ENCODE assay signal across 26 mouse cellular contexts in genomic region chr19:33178367-33178766, GRCm38 (mm10).
"Had no signal": no experiment of that assay in that cellular context is flagged by ENCODE, and none has a peak within 500 bp of the region (broad histone marks: within the 10 kb centered on the region; RNA-seq: fewer than 3 reads in every experiment).

No protein-coding gene starts in this region.

- H3K27me3 ChIP-seq: heart, embryonic 12.5 days; hindbrain, embryonic 12.5 days; hindbrain, embryonic 15.5 days; kidney, embryonic 15.5 days; liver, embryonic 13.5 days; liver, embryonic 15.5 days had no signal

- H3K27ac ChIP-seq: heart, embryonic 10.5 days; hindbrain, embryonic 10.5 days; hindbrain, embryonic 12.5 days; hindbrain, embryonic 15.5 days; hindbrain, postnatal 0 days; kidney, embryonic 15.5 days; kidney, postnatal 0 days; limb, embryonic 10.5 days; limb, embryonic 12.5 days; liver, embryonic 13.5 days; liver, embryonic 15.5 days had no signal

- H3K36me3 ChIP-seq: heart, embryonic 10.5 days; heart, embryonic 12.5 days; hindbrain, embryonic 10.5 days; hindbrain, embryonic 12.5 days; hindbrain, embryonic 15.5 days; kidney, embryonic 15.5 days; limb, embryonic 10.5 days; limb, embryonic 12.5 days; liver, embryonic 13.5 days; liver, embryonic 15.5 days had no signal

- H3K4me1 ChIP-seq: heart, embryonic 12.5 days; hindbrain, embryonic 12.5 days; hindbrain, embryonic 15.5 days; kidney, embryonic 15.5 days; limb, embryonic 12.5 days; liver, embryonic 13.5 days; liver, embryonic 15.5 days had no signal

- ATAC-seq: hindbrain, postnatal 0 days; intestine, embryonic 16.5 days had no signal

- H3K9me3 ChIP-seq: heart, embryonic 10.5 days; heart, embryonic 12.5 days; hindbrain, embryonic 10.5 days; hindbrain, embryonic 12.5 days; hindbrain, embryonic 15.5 days; kidney, embryonic 15.5 days; limb, embryonic 10.5 days; limb, embryonic 12.5 days; liver, embryonic 13.5 days; liver, embryonic 15.5 days had no signal

- DNase-seq: gastrocnemius, postnatal 14 days; gastrocnemius, postnatal 36 days; heart, adult 18-20 months; heart, postnatal 10 days; heart, postnatal 4 days; kidney, adult 11 months; kidney, adult 2 months; kidney, adult 9 months; kidney, postnatal 14 days; kidney, postnatal 36 days; layer of hippocampus, adult 9-11 months; layer of hippocampus, postnatal 36 days; liver; liver, embryonic 13.5 days had no signal

- H3K4me3 ChIP-seq: heart, embryonic 10.5 days; heart, embryonic 12.5 days; hindbrain, embryonic 10.5 days; hindbrain, embryonic 12.5 days; hindbrain, embryonic 15.5 days; kidney, embryonic 15.5 days; limb, embryonic 10.5 days; limb, embryonic 12.5 days; liver, embryonic 13.5 days; liver, embryonic 15.5 days had no signal
